Mouse (Mus musculus) ES-Bruce4 (cell line): ENCODE data around the gene Wdr5b. TPM values are rescaled to one million over a fixed set of nuclear protein-coding genes. Genes with fewer than 3 reads are reported as not detected.

ENCODE experiments used
- H3K27ac ChIP-seq: 2 replicates; pipeline ENCODE4 v1.5.1; 2012; ENCODE audit warnings: low read length, inconsistent platforms; ENCODE audit not compliant: insufficient read depth
- H3K27me3 ChIP-seq: 2 replicates; pipeline ENCODE4 v1.6.1; 2012; ENCODE audit warnings: mild to moderate bottlenecking, low read length, inconsistent platforms; ENCODE audit not compliant: control insufficient read depth, poor library complexity, insufficient read depth, severe bottlenecking
- H3K36me3 ChIP-seq: 2 replicates; pipeline ENCODE4 v1.6.1; 2012; ENCODE audit warnings: inconsistent platforms, mild to moderate bottlenecking, low read length, moderate library complexity; ENCODE audit not compliant: control insufficient read depth, poor library complexity, insufficient read depth, severe bottlenecking
- H3K4me1 ChIP-seq: one replicate; pipeline ENCODE4 v1.8.1; 2011; ENCODE audit warnings: low read length; ENCODE audit not compliant: control insufficient read depth, insufficient read depth
- H3K4me3 ChIP-seq: 2 replicates; pipeline ENCODE4 v1.5.1; 2011; ENCODE audit warnings: low read depth, mild to moderate bottlenecking, low read length
- H3K9ac ChIP-seq: 2 replicates; pipeline ENCODE4 v1.6.1; 2012; ENCODE audit warnings: low read depth, mild to moderate bottlenecking, inconsistent platforms; ENCODE audit not compliant: poor library complexity, severe bottlenecking
- H3K9me3 ChIP-seq: replicated peaks from 2 replicates; pipeline ENCODE4 v1.6.1; 2012; ENCODE audit warnings: mild to moderate bottlenecking, low read length, inconsistent platforms; ENCODE audit not compliant: control insufficient read depth, poor library complexity, insufficient read depth, severe bottlenecking
- CTCF ChIP-seq: IDR thresholded peaks from one replicate; pipeline ENCODE4 v1.8.1; 2011; ENCODE audit warnings: low read depth, low read length
- EP300 ChIP-seq: IDR thresholded peaks from 2 replicates; pipeline ENCODE4 v1.6.1; 2011; ENCODE audit warnings: low read depth, low read length; ENCODE audit not compliant: insufficient read depth
- POLR2A ChIP-seq: IDR thresholded peaks from one replicate; pipeline ENCODE4 v1.8.1; 2011; ENCODE audit warnings: low read length; ENCODE audit not compliant: insufficient read depth
- polyA plus RNA-seq: library from polyadenylated mRNA; stranded (reverse); fragments of >200 nt; gene quantifications from 2 replicates; pipeline ENCODE4 v1.2.4, GENCODE M21; 2011; ENCODE audit warnings: low read depth; ENCODE audit not compliant: missing spikeins, insufficient read depth, insufficient read length

Wdr5b gene
- polyA plus RNA-seq, 1 experiment, result 1.5 TPM

- H3K36me3 ChIP-seq, result peaks cover 2% of the 10 kb centered on the region; the same call in 1 of the 2 replicates
These were observed 633 bp downstream of the Wdr5b start for GRCm38 (mm10) chr16:36041625-36042020.

GRCm38 (mm10) chr16:36043073-36043472, 2.1 kb downstream of the Wdr5b start:
- no peaks in the 10 kb centered on the region for H3K9me3 ChIP-seq
- H3K36me3 ChIP-seq, result peaks cover 6% of the 10 kb centered on the region; the same call in 1 of the 2 replicates
- H3K4me1 ChIP-seq, result no peaks in the 10 kb centered on the region
- no peak overlapping the region for H3K9ac ChIP-seq
- no peak overlapping the region for H3K4me3 ChIP-seq
- H3K27ac ChIP-seq, result no peak overlapping the region
- no peaks in the 10 kb centered on the region for H3K27me3 ChIP-seq
- no peak for TF ChIP-seq POLR2A
- no peak for TF ChIP-seq CTCF
- no peak for TF ChIP-seq EP300

More at GRCm38 (mm10) chr16:36041625-36042020, 633 bp downstream of the Wdr5b start:
- no peaks in the 10 kb centered on the region for H3K9me3 ChIP-seq
- H3K27me3 ChIP-seq, result no peaks in the 10 kb centered on the region
- H3K27ac ChIP-seq, result no peak overlapping the region
- TF ChIP-seq EP300 (no peak), POLR2A (no peak), CTCF (no peak)
- no peaks in the 10 kb centered on the region for H3K4me1 ChIP-seq
- peak overlapping the region; percentile 68 for H3K9ac ChIP-seq
- peak overlapping the region; percentile 84 for H3K4me3 ChIP-seq

- H3K9ac ChIP-seq, result no peak overlapping the region
- no peak overlapping the region for H3K27ac ChIP-seq
- TF ChIP-seq EP300, result no peak
- no peak for TF ChIP-seq POLR2A
- TF ChIP-seq CTCF, result no peak
- peaks cover 11% of the 10 kb centered on the region for H3K36me3 ChIP-seq
- no peaks in the 10 kb centered on the region for H3K27me3 ChIP-seq
- no peaks in the 10 kb centered on the region for H3K4me1 ChIP-seq
- H3K4me3 ChIP-seq, result no peak overlapping the region
- no peaks in the 10 kb centered on the region for H3K9me3 ChIP-seq
These were observed 3.0 kb downstream of the Wdr5b start for GRCm38 (mm10) chr16:36043964-36044363.

GRCm38 (mm10) chr16:36047538-36047937, 6.5 kb downstream of the Wdr5b start:
- Histone ChIP-seq H3K4me3 (no peak overlapping the region), H3K27ac (no peak overlapping the region), H3K4me1 (no peaks in the 10 kb centered on the region), H3K9ac (no peak overlapping the region), H3K36me3 (peaks cover 32% of the 10 kb centered on the region), H3K27me3 (no peaks in the 10 kb centered on the region), H3K9me3 (no peaks in the 10 kb centered on the region)
- no peak for TF ChIP-seq POLR2A
- TF ChIP-seq CTCF, result no peak
- no peak for TF ChIP-seq EP300

- H3K36me3 ChIP-seq, result peaks cover 31% of the 10 kb centered on the region
- H3K27me3 ChIP-seq, result no peaks in the 10 kb centered on the region
- no peak overlapping the region for H3K9ac ChIP-seq
- H3K4me3 ChIP-seq, result no peak overlapping the region
- no peak overlapping the region for H3K27ac ChIP-seq
- no peak for TF ChIP-seq EP300
- TF ChIP-seq CTCF, result no peak
- TF ChIP-seq POLR2A, result no peak
- H3K4me1 ChIP-seq, result no peaks in the 10 kb centered on the region
- no peaks in the 10 kb centered on the region for H3K9me3 ChIP-seq
These were observed 10.5 kb downstream of the Wdr5b start for GRCm38 (mm10) chr16:36051491-36051890.

- no peak overlapping the region for H3K27ac ChIP-seq
- H3K36me3 ChIP-seq, result peaks cover 23% of the 10 kb centered on the region
- no peak overlapping the region for H3K9ac ChIP-seq
- no peaks in the 10 kb centered on the region for H3K9me3 ChIP-seq
- H3K27me3 ChIP-seq, result no peaks in the 10 kb centered on the region
- no peak overlapping the region for H3K4me3 ChIP-seq
- no peaks in the 10 kb centered on the region for H3K4me1 ChIP-seq
- TF ChIP-seq CTCF (no peak), EP300 (no peak), POLR2A (no peak)
These were observed 12.7 kb downstream of the Wdr5b start for GRCm38 (mm10) chr16:36053524-36054275.
